Mouse (Mus musculus): ENCODE data around the gene Srp54c.

DNA sequence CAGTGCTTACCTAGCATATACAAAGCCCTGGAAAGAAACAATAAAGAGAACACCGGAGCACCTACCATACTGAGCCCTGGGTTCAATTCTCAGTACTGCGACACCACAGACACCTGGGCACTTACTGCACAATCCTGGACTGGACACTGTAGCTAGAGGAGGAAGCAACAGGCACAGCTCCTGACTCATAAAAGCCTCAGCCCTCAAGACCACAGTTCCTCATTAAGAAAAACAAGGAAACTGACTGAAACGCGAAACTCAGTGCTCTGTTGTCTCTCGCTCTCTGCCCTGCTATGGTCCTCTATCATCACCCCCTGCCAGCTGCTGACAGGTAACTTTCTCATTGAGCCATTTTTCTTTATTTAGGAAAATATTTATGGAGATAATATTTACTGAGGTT, 69.4 kb downstream of the Srp54c start, which contains the start of gene 1110008L16Rik:
- no peak for TF ChIP-seq HCFC1 (IDR thresholded peaks at IDR 0.05; ENCODE audit: low read depth, low read length)
- TF ChIP-seq NRF1 (IDR thresholded peaks at IDR 0.05; ENCODE audit: low read depth, low read length): no peak
- TF ChIP-seq POLR2A (IDR thresholded peaks at IDR 0.05; ENCODE audit: low read depth, low read length): no peak
- TF ChIP-seq NELFE (IDR thresholded peaks at IDR 0.05; ENCODE audit: low read depth, low read length): no peak
- no peak for TF ChIP-seq CHD2 (IDR thresholded peaks at IDR 0.05; ENCODE audit: low read length)
- no peak for TF ChIP-seq CTCF (conservative IDR thresholded peaks at IDR 0.05 in 1 of 2, IDR thresholded peaks at IDR 0.05 in 1 of 2; ENCODE audit: low read depth in 2 of 2, low read length in 2 of 2)
- TF ChIP-seq MXI1 (IDR thresholded peaks at IDR 0.05; ENCODE audit: low read depth, low read length): no peak
- no peak for TF ChIP-seq JUND (conservative IDR thresholded peaks at IDR 0.05; ENCODE audit: low read depth, low read length)
- no peak for TF ChIP-seq POLR2AphosphoS2 (IDR thresholded peaks at IDR 0.05; ENCODE audit: low read depth, low read length)
- no peak for TF ChIP-seq TBP (conservative IDR thresholded peaks at IDR 0.05; ENCODE audit: low read depth, low read length)
- TF ChIP-seq MEF2A (IDR thresholded peaks at IDR 0.05; ENCODE audit: borderline replicate concordance, low read depth, low read length): no peak

All from CH12.LX (cell line).